Mouse (Mus musculus): ENCODE measurements around the gene Src. TPM values are rescaled to one million over a fixed set of nuclear protein-coding genes. Genes with fewer than 3 reads are reported as not detected.

The Src gene
- total and polyA plus RNA-seq, 2 experiments = 1.3 to 5.6 TPM

- 79% methylated on average over 6 of the region's 6 CpGs for WGBS
- no peak overlapping the region for H3K4me3 ChIP-seq (ENCODE audit: insufficient read depth, low read depth, low read length)
- H3K9ac ChIP-seq (ENCODE audit: low read depth, low read length) = no peak overlapping the region
- H3K27me3 ChIP-seq (ENCODE audit: control insufficient read depth, insufficient read depth, low read length) = no peaks in the 10 kb centered on the region
- no peak overlapping the region for H3K27ac ChIP-seq (replicated peaks; ENCODE audit: insufficient read depth, low read depth, low read length)
- no peaks in the 10 kb centered on the region for H3K36me3 ChIP-seq (ENCODE audit: control insufficient read depth, insufficient read depth, low read length)
- no peak for TF ChIP-seq CTCF (IDR thresholded peaks at IDR 0.05; ENCODE audit: low read depth, low read length)
- no peak for TF ChIP-seq POLR2A (IDR thresholded peaks at IDR 0.05; ENCODE audit: extremely low read depth, insufficient read depth, low read length)
- H3K4me1 ChIP-seq (ENCODE audit: control insufficient read depth, insufficient read depth, low read length) = no peaks in the 10 kb centered on the region
- DNase-seq (ENCODE audit: extremely low read depth, low read depth, low spot score) = no peak
- no peaks in the 10 kb centered on the region for H3K79me2 ChIP-seq (ENCODE audit: control insufficient read depth, insufficient read depth, low read length)
These were observed 99.3 kb downstream of the Src start for GRCm38 (mm10) chr2:157517526-157517925.

GRCm38 (mm10) chr2:157518451-157518850, 100.2 kb downstream of the Src start:
- Histone ChIP-seq H3K27me3 (ENCODE audit: control insufficient read depth, insufficient read depth, low read length) (no peaks in the 10 kb centered on the region), H3K27ac (replicated peaks; ENCODE audit: insufficient read depth, low read depth, low read length) (no peak overlapping the region), H3K9ac (ENCODE audit: low read depth, low read length) (no peak overlapping the region), H3K4me3 (ENCODE audit: insufficient read depth, low read depth, low read length) (no peak overlapping the region), H3K36me3 (ENCODE audit: control insufficient read depth, insufficient read depth, low read length) (no peaks in the 10 kb centered on the region), H3K79me2 (ENCODE audit: control insufficient read depth, insufficient read depth, low read length) (no peaks in the 10 kb centered on the region), H3K4me1 (ENCODE audit: control insufficient read depth, insufficient read depth, low read length) (no peaks in the 10 kb centered on the region)
- TF ChIP-seq POLR2A (IDR thresholded peaks at IDR 0.05; ENCODE audit: extremely low read depth, insufficient read depth, low read length) (no peak), CTCF (IDR thresholded peaks at IDR 0.05; ENCODE audit: low read depth, low read length) (no peak)
- 82% methylated on average over 7 of the region's 7 CpGs for WGBS
- DNase-seq (ENCODE audit: extremely low read depth, low read depth, low spot score) = no peak

GRCm38 (mm10) chr2:157519452-157519851, 101.2 kb downstream of the Src start:
- Histone ChIP-seq H3K4me3 (ENCODE audit: insufficient read depth, low read depth, low read length) (no peak overlapping the region), H3K9ac (ENCODE audit: low read depth, low read length) (no peak overlapping the region), H3K4me1 (ENCODE audit: control insufficient read depth, insufficient read depth, low read length) (no peaks in the 10 kb centered on the region), H3K27ac (replicated peaks; ENCODE audit: insufficient read depth, low read depth, low read length) (no peak overlapping the region), H3K79me2 (ENCODE audit: control insufficient read depth, insufficient read depth, low read length) (no peaks in the 10 kb centered on the region), H3K36me3 (ENCODE audit: control insufficient read depth, insufficient read depth, low read length) (no peaks in the 10 kb centered on the region), H3K27me3 (ENCODE audit: control insufficient read depth, insufficient read depth, low read length) (no peaks in the 10 kb centered on the region)
- 87% methylated on average over 6 of the region's 6 CpGs for WGBS
- TF ChIP-seq CTCF (IDR thresholded peaks at IDR 0.05; ENCODE audit: low read depth, low read length) (no peak), POLR2A (IDR thresholded peaks at IDR 0.05; ENCODE audit: extremely low read depth, insufficient read depth, low read length) (no peak)
- DNase-seq (ENCODE audit: extremely low read depth, low read depth, low spot score) = no peak

- Histone ChIP-seq H3K79me2 (ENCODE audit: control insufficient read depth, insufficient read depth, low read length) (no peaks in the 10 kb centered on the region), H3K36me3 (ENCODE audit: control insufficient read depth, insufficient read depth, low read length) (no peaks in the 10 kb centered on the region), H3K27ac (replicated peaks; ENCODE audit: insufficient read depth, low read depth, low read length) (no peak overlapping the region), H3K27me3 (ENCODE audit: control insufficient read depth, insufficient read depth, low read length) (no peaks in the 10 kb centered on the region), H3K4me3 (ENCODE audit: insufficient read depth, low read depth, low read length) (no peak overlapping the region), H3K9ac (ENCODE audit: low read depth, low read length) (no peak overlapping the region), H3K4me1 (ENCODE audit: control insufficient read depth, insufficient read depth, low read length) (no peaks in the 10 kb centered on the region)
- DNase-seq (ENCODE audit: extremely low read depth, low read depth, low spot score) = no peak
- 65% methylated on average over 5 of the region's 5 CpGs for WGBS
- TF ChIP-seq POLR2A (IDR thresholded peaks at IDR 0.05; ENCODE audit: extremely low read depth, insufficient read depth, low read length) (no peak), CTCF (IDR thresholded peaks at IDR 0.05; ENCODE audit: low read depth, low read length) (no peak)
These were observed 102.3 kb downstream of the Src start for GRCm38 (mm10) chr2:157520496-157520895.

Other genes starting within 250 kb of the Src start
- 2.3 and 3.0 TPM in 2 replicates for gene Rbl1, start 213.9 kb upstream of the Src start, total RNA-seq (2014; rRNA removed)
- gene Rbl1, start 213.9 kb upstream of the Src start, polyA plus RNA-seq (2012; rRNA removed) = 0.62 and 0.77 TPM in 2 replicates
- 118 and 144 TPM in 2 replicates for gene Rpn2, start 139.4 kb upstream of the Src start, total RNA-seq (2014; rRNA removed)
- gene Rpn2, start 139.4 kb upstream of the Src start, polyA plus RNA-seq (2012; rRNA removed) = 155 and 157 TPM in 2 replicates
- gene Mroh8, start 138.9 kb upstream of the Src start, total RNA-seq (2014; rRNA removed) = under 0.01 TPM in 1 of 2 replicates, not detected in the other
- gene Mroh8, start 138.9 kb upstream of the Src start, polyA plus RNA-seq (2012; rRNA removed) = 0.02 and 0.05 TPM in 2 replicates
- gene Ghrh, start 70.9 kb upstream of the Src start, total RNA-seq (2014; rRNA removed) = not detected in 2 replicates
- gene Ghrh, start 70.9 kb upstream of the Src start, polyA plus RNA-seq (2012; rRNA removed) = not detected in 2 replicates
- 3.3 and 3.8 TPM in 2 replicates for gene Manbal, start 50.9 kb upstream of the Src start, total RNA-seq (2014; rRNA removed)
- 28.5 and 31.9 TPM in 2 replicates for gene Manbal, start 50.9 kb upstream of the Src start, polyA plus RNA-seq (2012; rRNA removed)
- 0.34 TPM in 1 of 2 replicates, not detected in the other for gene Nnat, start 141.6 kb downstream of the Src start, total RNA-seq (2014; rRNA removed)
- 0.24 TPM in 1 of 2 replicates, not detected in the other for gene Nnat, start 141.6 kb downstream of the Src start, polyA plus RNA-seq (2012; rRNA removed)
- gene Blcap, start 152.8 kb downstream of the Src start, total RNA-seq (2014; rRNA removed) = 14.1 and 16.3 TPM in 2 replicates
- gene Blcap, start 152.8 kb downstream of the Src start, polyA plus RNA-seq (2012; rRNA removed) = 33.1 and 37.9 TPM in 2 replicates